Mouse (Mus musculus) embryonic facial prominence, embryonic 11.5 days (tissue): ENCODE measurements around the gene Fam187b. TPM values are rescaled to one million over a fixed set of nuclear protein-coding genes. Genes with fewer than 3 reads are reported as not detected.

ENCODE experiments used
- ATAC-seq: fragments of 200-750 bp; cut with Nextera tagmentation; replicated peaks from 2 replicates; pipeline ENCODE4 v1.8.0; 2017; ENCODE audit warnings: low read depth; ENCODE audit not compliant: insufficient number of reproducible peaks, low FRiP score, low TSS enrichment
- DNase-seq: peaks from one replicate; pipeline ENCODE4 v3.0.0-alpha.2; 2015; ENCODE audit warnings: low spot score
- H3K27ac ChIP-seq: fragments of 300-500 bp; sonication (generic); replicated peaks from 2 replicates; pipeline ENCODE4 v1.5.1; 2014; ENCODE audit warnings: mild to moderate bottlenecking, low read depth, low read length, control low read depth
- H3K27me3 ChIP-seq: fragments of 300-500 bp; sonication (generic); 2 replicates; pipeline ENCODE4 v1.6.1; 2014; ENCODE audit warnings: mild to moderate bottlenecking, low read length, moderate library complexity, mixed read lengths; ENCODE audit not compliant: control insufficient read depth, insufficient read depth
- H3K36me3 ChIP-seq: fragments of 300-500 bp; sonication (generic); replicated peaks from 2 replicates; pipeline ENCODE4 v1.6.1; 2014; ENCODE audit warnings: low read depth, mild to moderate bottlenecking, low read length, moderate library complexity, mixed read lengths; ENCODE audit not compliant: control insufficient read depth, insufficient read depth
- H3K4me1 ChIP-seq: fragments of 300-500 bp; sonication (generic); 2 replicates; pipeline ENCODE4 v1.6.1; 2014; ENCODE audit warnings: low read length, mixed read lengths; ENCODE audit not compliant: control insufficient read depth, insufficient read depth
- H3K4me2 ChIP-seq: fragments of 300-500 bp; sonication (generic); 2 replicates; pipeline ENCODE4 v1.6.1; 2014; ENCODE audit warnings: low read depth, mild to moderate bottlenecking, control low read depth, low read length, moderate library complexity
- H3K4me3 ChIP-seq: fragments of 300-500 bp; sonication (generic); 2 replicates; pipeline ENCODE4 v1.5.1; 2014; ENCODE audit warnings: low read depth, low read length, control low read depth
- H3K9ac ChIP-seq: fragments of 300-500 bp; sonication (generic); replicated peaks from 2 replicates; pipeline ENCODE4 v1.6.1; 2014; ENCODE audit warnings: mild to moderate bottlenecking, control low read depth, low read length
- H3K9me3 ChIP-seq: fragments of 300-500 bp; sonication (generic); replicated peaks from 2 replicates; pipeline ENCODE4 v1.6.1; 2016; ENCODE audit warnings: mild to moderate bottlenecking, low read length, inconsistent platforms, mixed read lengths; ENCODE audit not compliant: control insufficient read depth
- WGBS: fragments of 180-500 bp; shearing (Covaris S2); extraction: QIAGEN DNeasy Blood & Tissue Kit; methylation state at CpG from one replicate; pipeline ENCODE4 v1.1.7; 2014; 5-methylcytosine and 5-hydroxymethylcytosine counted together
- polyA plus RNA-seq: library from polyadenylated mRNA; unstranded; fragments of >200 nt; fragmentation: Nextera tagmentation; extraction: Ambion mirVana; gene quantifications from 2 replicates; pipeline ENCODE4 v1.2.1, GENCODE M21; 2014

Gene Fam187b
- polyA plus RNA-seq, 1 experiment from 2014 or later, result 1.8 TPM

GRCm38 (mm10) chr7:31031731-31032130 is 58.1 kb downstream of the Fam187b start:
- no peaks in the 10 kb centered on the region for H3K9me3 ChIP-seq
- no peak overlapping the region for H3K4me2 ChIP-seq
- H3K27ac ChIP-seq, result no peak overlapping the region
- WGBS, result 83% methylated on average over 7 of the region's 7 CpGs
- DNase-seq (no peak), ATAC-seq (no peak)
- no peaks in the 10 kb centered on the region for H3K27me3 ChIP-seq
- H3K4me3 ChIP-seq, result no peak overlapping the region
- H3K9ac ChIP-seq, result no peak overlapping the region
- H3K4me1 ChIP-seq, result no peaks in the 10 kb centered on the region
- no peaks in the 10 kb centered on the region for H3K36me3 ChIP-seq

GRCm38 (mm10) chr7:31033409-31034165 is 60.0 kb downstream of the Fam187b start:
- no peaks in the 10 kb centered on the region for H3K9me3 ChIP-seq
- no peak overlapping the region for H3K27ac ChIP-seq
- ATAC-seq, result no peak
- no peak overlapping the region for H3K4me2 ChIP-seq
- no peaks in the 10 kb centered on the region for H3K27me3 ChIP-seq
- 71% methylated on average over 9 of the region's 9 CpGs for WGBS
- no peaks in the 10 kb centered on the region for H3K36me3 ChIP-seq
- H3K4me3 ChIP-seq, result no peak overlapping the region
- no peak for DNase-seq
- no peaks in the 10 kb centered on the region for H3K4me1 ChIP-seq
- no peak overlapping the region for H3K9ac ChIP-seq

- whole genome bisulfite sequencing, result 61% methylated on average over 11 of the region's 11 CpGs
- Histone ChIP-seq H3K27ac (no peak overlapping the region), H3K36me3 (no peaks in the 10 kb centered on the region), H3K27me3 (no peaks in the 10 kb centered on the region), H3K4me1 (no peaks in the 10 kb centered on the region), H3K4me3 (no peak overlapping the region), H3K9ac (no peak overlapping the region), H3K9me3 (no peaks in the 10 kb centered on the region), H3K4me2 (no peak overlapping the region)
- ATAC-seq (no peak), DNase-seq (no peak)
Measured at GRCm38 (mm10) chr7:31034789-31035188, 61.2 kb downstream of the Fam187b start.

DNA sequence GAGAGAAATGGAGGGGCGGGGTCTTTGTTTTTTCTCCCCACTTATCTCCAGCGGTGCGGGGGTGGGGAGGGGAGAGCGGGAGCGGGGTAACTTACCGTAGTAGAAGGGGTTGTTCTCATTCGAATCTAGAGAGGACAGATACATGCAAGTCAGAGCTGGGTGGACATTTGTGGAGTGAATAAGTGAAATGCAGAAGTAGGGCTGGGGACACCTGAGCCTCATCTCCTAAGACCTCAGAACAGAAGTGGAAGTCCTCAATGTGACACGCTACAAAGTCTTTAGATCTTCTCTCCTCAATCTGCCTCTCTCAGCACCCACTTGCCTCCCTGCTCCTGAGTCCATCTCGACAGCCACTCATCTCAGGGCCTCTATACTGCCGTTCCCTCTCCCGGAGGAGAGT is 61.7 kb downstream of the Fam187b start:
- DNase-seq (no peak), ATAC-seq (no peak)
- Histone ChIP-seq H3K27ac (no peak overlapping the region), H3K9me3 (no peaks in the 10 kb centered on the region), H3K4me3 (no peak overlapping the region), H3K9ac (no peak overlapping the region), H3K4me2 (no peak overlapping the region), H3K27me3 (no peaks in the 10 kb centered on the region), H3K36me3 (no peaks in the 10 kb centered on the region), H3K4me1 (no peaks in the 10 kb centered on the region)
- 80% methylated on average over 11 of the region's 11 CpGs for WGBS

- ATAC-seq (no peak), DNase-seq (no peak)
- Histone ChIP-seq H3K27ac (no peak overlapping the region), H3K36me3 (no peaks in the 10 kb centered on the region), H3K9me3 (no peaks in the 10 kb centered on the region), H3K4me1 (peaks cover 3% of the 10 kb centered on the region), H3K4me3 (no peak overlapping the region), H3K27me3 (peaks cover 8% of the 10 kb centered on the region; the same call in 1 of the 2 replicates), H3K4me2 (no peak overlapping the region), H3K9ac (no peak overlapping the region)
- 87% methylated on average over 7 of the region's 7 CpGs for WGBS
Measured at GRCm38 (mm10) chr7:31036917-31037316, 63.3 kb downstream of the Fam187b start.

DNA sequence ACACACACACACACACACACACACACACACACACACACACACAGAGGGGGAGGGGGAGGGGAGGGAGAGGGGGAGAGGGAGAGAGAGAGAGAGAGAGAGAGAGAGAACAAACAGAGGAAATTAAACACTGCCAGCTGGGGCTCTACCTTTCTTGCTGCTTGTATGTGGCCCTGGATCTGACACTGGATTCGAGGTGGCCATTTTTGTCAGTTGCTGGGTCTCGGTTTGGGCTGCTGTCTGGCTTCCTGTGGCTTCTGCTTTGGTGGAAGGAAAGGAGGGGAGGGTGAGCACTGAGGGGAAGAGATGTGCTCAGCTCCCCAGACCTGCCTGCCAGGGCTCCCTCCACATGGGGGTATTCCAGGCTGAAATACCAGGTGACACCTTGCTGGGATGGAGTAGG is 64.1 kb downstream of the Fam187b start:
- Histone ChIP-seq H3K9me3 (no peaks in the 10 kb centered on the region), H3K27ac (no peak overlapping the region), H3K4me1 (peaks cover 3% of the 10 kb centered on the region), H3K27me3 (peaks cover 15% of the 10 kb centered on the region), H3K9ac (no peak overlapping the region), H3K4me2 (no peak overlapping the region), H3K4me3 (no peak overlapping the region), H3K36me3 (no peaks in the 10 kb centered on the region)
- no peak for ATAC-seq
- DNase-seq, result no peak
- WGBS, result 43% methylated on average over 2 of the region's 2 CpGs

GRCm38 (mm10) chr7:31039011-31039410 is 65.4 kb downstream of the Fam187b start:
- Histone ChIP-seq H3K4me1 (peaks cover 3% of the 10 kb centered on the region), H3K4me2 (no peak overlapping the region), H3K27me3 (peaks cover 18% of the 10 kb centered on the region), H3K27ac (no peak overlapping the region), H3K9me3 (no peaks in the 10 kb centered on the region), H3K9ac (no peak overlapping the region), H3K4me3 (no peak overlapping the region), H3K36me3 (no peaks in the 10 kb centered on the region)
- ATAC-seq (no peak), DNase-seq (no peak)
- 83% methylated on average over 4 of the region's 4 CpGs for WGBS
